Mouse (Mus musculus): ENCODE measurements around the gene Dgkh.

DNA sequence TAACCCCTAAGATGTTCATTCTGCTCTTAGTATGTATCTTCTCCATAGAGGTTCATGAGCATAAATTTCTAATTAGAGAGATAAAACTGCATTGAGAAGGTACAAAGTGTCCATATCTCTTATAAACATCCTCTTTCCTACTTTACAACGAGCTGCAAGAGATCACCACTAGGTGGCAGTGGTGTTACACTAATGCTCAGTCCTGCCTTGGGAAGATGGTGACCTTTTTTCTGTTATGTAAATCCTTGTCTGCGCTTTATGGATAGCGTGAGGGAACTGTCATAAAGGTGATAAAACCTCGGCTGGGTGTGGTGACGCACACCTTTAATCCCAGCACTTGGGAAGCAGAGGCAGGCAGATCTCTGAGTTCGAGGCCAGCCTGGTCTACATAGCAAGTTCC, 64.3 kb downstream of the Dgkh start:
- peak; percentile 82; the same call in 1 of the 2 replicates for TF ChIP-seq CTCF (IDR thresholded peaks at IDR 0.05; ENCODE audit: extremely low read depth, insufficient read depth, insufficient read length, insufficient replicate concordance)
- no peak for TF ChIP-seq POLR2A (IDR thresholded peaks at IDR 0.05; ENCODE audit: low read depth, low read length)

All from spleen, adult 2 months (tissue).